Mouse (Mus musculus) ES-Bruce4 (cell line): ENCODE results near the gene Ift43.

Experiments used
- CTCF ChIP-seq: IDR thresholded peaks from one replicate; pipeline ENCODE4 v1.8.1; 2011; ENCODE audit warnings: low read depth, low read length
- EP300 ChIP-seq: IDR thresholded peaks from 2 replicates; pipeline ENCODE4 v1.6.1; 2011; ENCODE audit warnings: low read depth, low read length; ENCODE audit not compliant: insufficient read depth
- POLR2A ChIP-seq: IDR thresholded peaks from one replicate; pipeline ENCODE4 v1.8.1; 2011; ENCODE audit warnings: low read length; ENCODE audit not compliant: insufficient read depth

DNA sequence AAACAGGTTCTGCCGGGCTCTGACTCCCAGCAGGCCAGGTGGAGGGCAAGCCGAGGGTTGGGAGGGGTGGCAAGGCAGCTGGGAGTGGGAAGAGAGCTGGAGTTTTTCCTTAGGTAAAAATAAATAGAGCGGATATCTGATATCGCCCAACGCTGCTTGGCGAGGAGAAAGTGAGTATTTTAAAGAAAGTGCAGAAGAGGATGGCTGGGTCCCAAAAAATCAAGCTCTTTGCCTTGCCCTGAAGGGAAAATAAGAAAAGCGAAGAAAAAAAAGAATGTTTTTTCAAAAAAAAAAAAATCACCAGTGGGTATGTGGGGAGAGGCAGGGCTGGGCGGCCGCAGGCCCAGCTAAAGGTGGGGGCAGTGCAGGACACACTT is 4.2 kb upstream of the Ift43 start:
- TF ChIP-seq CTCF (no peak), POLR2A (no peak), EP300 (no peak)
